Mouse (Mus musculus): ENCODE data around the gene Pcsk5.
"Not testable (repeated sequence)": the region's sequence is repeated elsewhere in the genome, so short reads cannot be mapped to it uniquely, and the experiment has no call there.

The Pcsk5 gene

GRCm38 (mm10) chr19:17479471-17479870 lies 358.0 kb downstream of the Pcsk5 start:
- DNase-seq (ENCODE audit: low read depth, low spot score), result no peak

- DNase-seq (ENCODE audit: low read depth, low spot score), result no peak
Measured at GRCm38 (mm10) chr19:17476021-17476420, 361.4 kb downstream of the Pcsk5 start.

- not testable (repeated sequence) for DNase-seq (ENCODE audit: low read depth, low spot score)
Measured at GRCm38 (mm10) chr19:17473138-17473537, 364.3 kb downstream of the Pcsk5 start.

- no peak for DNase-seq (ENCODE audit: low read depth, low spot score)
Measured at GRCm38 (mm10) chr19:17471861-17472260, 365.6 kb downstream of the Pcsk5 start.

- no peak for DNase-seq (ENCODE audit: low read depth, low spot score)
Measured at GRCm38 (mm10) chr19:17471196-17471595, 366.2 kb downstream of the Pcsk5 start.

- DNase-seq (ENCODE audit: low read depth, low spot score), result no peak
Measured at GRCm38 (mm10) chr19:17467556-17468211, 369.7 kb downstream of the Pcsk5 start.

GRCm38 (mm10) chr19:17452001-17452400 lies 385.4 kb downstream of the Pcsk5 start:
- no peak for DNase-seq (ENCODE audit: low read depth, low spot score)

- DNase-seq (ENCODE audit: low read depth, low spot score), result no peak
Measured at GRCm38 (mm10) chr19:17443581-17443980, 393.9 kb downstream of the Pcsk5 start.

GRCm38 (mm10) chr19:17439476-17440189 lies 397.8 kb downstream of the Pcsk5 start:
- DNase-seq (ENCODE audit: low read depth, low spot score), result no peak

GRCm38 (mm10) chr19:17436651-17437050 lies 400.8 kb downstream of the Pcsk5 start:
- DNase-seq (ENCODE audit: low read depth, low spot score), result no peak

GRCm38 (mm10) chr19:17428561-17428914 lies 408.9 kb downstream of the Pcsk5 start:
- DNase-seq (ENCODE audit: low read depth, low spot score), result no peak

GRCm38 (mm10) chr19:17427824-17428560 lies 409.4 kb downstream of the Pcsk5 start:
- DNase-seq (ENCODE audit: low read depth, low spot score), result no peak

- no peak for DNase-seq (ENCODE audit: low read depth, low spot score)
Measured at GRCm38 (mm10) chr19:17423306-17423705, 414.1 kb downstream of the Pcsk5 start.

GRCm38 (mm10) chr19:17417855-17418254 lies 419.6 kb downstream of the Pcsk5 start:
- no peak for DNase-seq (ENCODE audit: low read depth, low spot score)

- no peak for DNase-seq (ENCODE audit: low read depth, low spot score)
Measured at GRCm38 (mm10) chr19:17412915-17413459, 424.4 kb downstream of the Pcsk5 start.

GRCm38 (mm10) chr19:17410465-17411065 lies 426.9 kb downstream of the Pcsk5 start:
- DNase-seq (ENCODE audit: low read depth, low spot score), result no peak

- DNase-seq (ENCODE audit: low read depth, low spot score), result no peak
Measured at GRCm38 (mm10) chr19:17409351-17409750, 428.1 kb downstream of the Pcsk5 start.

- DNase-seq (ENCODE audit: low read depth, low spot score), result no peak
Measured at GRCm38 (mm10) chr19:17408591-17408990, 428.8 kb downstream of the Pcsk5 start.

GRCm38 (mm10) chr19:17406823-17407222 lies 430.6 kb downstream of the Pcsk5 start:
- no peak for DNase-seq (ENCODE audit: low read depth, low spot score)

- DNase-seq (ENCODE audit: low read depth, low spot score), result no peak
Measured at GRCm38 (mm10) chr19:17403175-17403574, 434.3 kb downstream of the Pcsk5 start.

- DNase-seq (ENCODE audit: low read depth, low spot score), result no peak
Measured at GRCm38 (mm10) chr19:17400571-17400970, 436.9 kb downstream of the Pcsk5 start.

GRCm38 (mm10) chr19:17399965-17400364 lies 437.5 kb downstream of the Pcsk5 start:
- DNase-seq (ENCODE audit: low read depth, low spot score), result no peak

Measured in CD4-positive, CD25-positive, alpha-beta regulatory T cell, adult 2 months (primary cell).